Mouse (Mus musculus) liver, embryonic 15.5 days (tissue): ENCODE measurements around the gene Hapln1. TPM values are rescaled to one million over a fixed set of nuclear protein-coding genes. Genes with fewer than 3 reads are reported as not detected.

Experiments
- ATAC-seq: fragments of 200-750 bp; cut with Nextera tagmentation; 2 replicates; pipeline ENCODE4 v1.8.0; 2017; ENCODE audit warnings: moderate number of reproducible peaks, mild to moderate bottlenecking, moderate library complexity; ENCODE audit not compliant: insufficient read depth
- H3K27ac ChIP-seq: fragments of 300-500 bp; sonication (generic); replicated peaks from 2 replicates; pipeline ENCODE4 v1.5.1; 2015; ENCODE audit warnings: mild to moderate bottlenecking, inconsistent platforms
- H3K27me3 ChIP-seq: fragments of 300-500 bp; sonication (generic); 2 replicates; pipeline ENCODE4 v1.6.1; 2015; ENCODE audit warnings: mild to moderate bottlenecking, inconsistent platforms
- H3K36me3 ChIP-seq: fragments of 300-500 bp; sonication (generic); replicated peaks from 2 replicates; pipeline ENCODE4 v1.6.1; 2015; ENCODE audit warnings: moderate library complexity, mild to moderate bottlenecking, inconsistent platforms
- H3K4me1 ChIP-seq: fragments of 300-500 bp; sonication (generic); replicated peaks from 2 replicates; pipeline ENCODE4 v1.6.1; 2015; ENCODE audit warnings: inconsistent platforms
- H3K4me2 ChIP-seq: fragments of 300-500 bp; sonication (generic); 2 replicates; pipeline ENCODE4 v1.6.1; 2015; ENCODE audit warnings: moderate library complexity, mild to moderate bottlenecking, inconsistent platforms
- H3K4me3 ChIP-seq: fragments of 300-500 bp; sonication (generic); replicated peaks from 2 replicates; pipeline ENCODE4 v1.5.1; 2015; ENCODE audit warnings: mild to moderate bottlenecking, inconsistent platforms
- H3K9ac ChIP-seq: fragments of 300-500 bp; sonication (generic); 2 replicates; pipeline ENCODE4 v1.6.1; 2015; ENCODE audit warnings: moderate library complexity, mild to moderate bottlenecking, inconsistent platforms
- H3K9me3 ChIP-seq: fragments of 300-500 bp; sonication (generic); replicated peaks from 2 replicates; pipeline ENCODE4 v1.6.1; 2016; ENCODE audit warnings: inconsistent platforms
- WGBS: fragments of 180-500 bp; shearing (Covaris S2); methylation state at CpG from one replicate; pipeline ENCODE4 v1.1.7; 2015; ENCODE audit warnings: mixed read lengths; ENCODE audit not compliant: insufficient replicate concordance; 5-methylcytosine and 5-hydroxymethylcytosine counted together
- polyA plus RNA-seq: library from polyadenylated mRNA; unstranded; fragments of >200 nt; fragmentation: Nextera tagmentation; extraction: Ambion mirVana; gene quantifications from 2 replicates; pipeline ENCODE4 v1.2.1, GENCODE M21; 2015

Hapln1 gene
- 0.52 and 0.94 TPM in 2 replicates for polyA plus RNA-seq

- Histone ChIP-seq H3K4me2 (peak within 1 kb of the TSS; percentile 67), H3K27me3 (peaks cover 20% of the 10 kb centered on the region), H3K4me3 (peak within 1 kb of the TSS; percentile 43), H3K4me1 (no peaks in the 10 kb centered on the region; the same call in 1 of the 2 replicates), H3K27ac (no peak within 1 kb of the TSS), H3K9me3 (no peaks in the 10 kb centered on the region), H3K9ac (no peak within 1 kb of the TSS), H3K36me3 (no peaks in the 10 kb centered on the region)
- 1% methylated on average over 29 of the region's 29 CpGs for WGBS
- peak; percentile 37; the same call in 1 of the 2 replicates for ATAC-seq
Observed at GRCm38 (mm10) chr13:89539205-89539886, at the start of gene Hapln1. Hapln1 (plus strand) TSS chr13:89539796.

GRCm38 (mm10) chr13:89493169-89493568 is 46.4 kb upstream of the Hapln1 start:
- Histone ChIP-seq H3K4me3 (no peak overlapping the region), H3K27ac (no peak overlapping the region)
- ATAC-seq: 0 out of 2 replicates have a peak, but pooled peaks have one; percentile 40

GRCm38 (mm10) chr13:89493678-89494077 is 45.9 kb upstream of the Hapln1 start:
- H3K9ac ChIP-seq: no peak overlapping the region
- no peak overlapping the region for H3K4me3 ChIP-seq
- no peak for ATAC-seq
- 44% methylated on average over 6 of the region's 6 CpGs for WGBS
- no peaks in the 10 kb centered on the region for H3K9me3 ChIP-seq
- H3K4me1 ChIP-seq: no peaks in the 10 kb centered on the region
- no peak overlapping the region for H3K27ac ChIP-seq
- no peaks in the 10 kb centered on the region for H3K36me3 ChIP-seq
- no peak overlapping the region for H3K4me2 ChIP-seq
- H3K27me3 ChIP-seq: no peaks in the 10 kb centered on the region

More at GRCm38 (mm10) chr13:89493169-89493568, 46.4 kb upstream of the Hapln1 start:
- Histone ChIP-seq H3K27me3 (no peaks in the 10 kb centered on the region), H3K4me1 (no peaks in the 10 kb centered on the region), H3K36me3 (no peaks in the 10 kb centered on the region), H3K9me3 (no peaks in the 10 kb centered on the region), H3K4me2 (no peak overlapping the region), H3K9ac (no peak overlapping the region)

- no peaks in the 10 kb centered on the region for H3K36me3 ChIP-seq
- no peaks in the 10 kb centered on the region for H3K9me3 ChIP-seq
- H3K27me3 ChIP-seq: no peaks in the 10 kb centered on the region
- no peaks in the 10 kb centered on the region for H3K4me1 ChIP-seq
- no peak overlapping the region for H3K4me2 ChIP-seq
- 38% methylated on average over 2 of the region's 2 CpGs for WGBS
- H3K4me3 ChIP-seq: no peak overlapping the region
- ATAC-seq: no peak
- H3K27ac ChIP-seq: no peak overlapping the region
- no peak overlapping the region for H3K9ac ChIP-seq
Observed at GRCm38 (mm10) chr13:89496569-89496968, 43.0 kb upstream of the Hapln1 start.

GRCm38 (mm10) chr13:89499419-89499818 is 40.2 kb upstream of the Hapln1 start:
- Histone ChIP-seq H3K9ac (no peak overlapping the region), H3K27me3 (no peaks in the 10 kb centered on the region), H3K4me2 (no peak overlapping the region), H3K4me1 (no peaks in the 10 kb centered on the region), H3K4me3 (no peak overlapping the region), H3K27ac (no peak overlapping the region), H3K36me3 (no peaks in the 10 kb centered on the region), H3K9me3 (no peaks in the 10 kb centered on the region)
- 63% methylated on average over 1 of the region's 1 CpGs for WGBS
- ATAC-seq: no peak

- H3K4me1 ChIP-seq: no peaks in the 10 kb centered on the region
- H3K36me3 ChIP-seq: no peaks in the 10 kb centered on the region
- no peaks in the 10 kb centered on the region for H3K27me3 ChIP-seq
- no peak for ATAC-seq
- no peak overlapping the region for H3K4me2 ChIP-seq
- H3K9ac ChIP-seq: no peak overlapping the region
- no peak overlapping the region for H3K27ac ChIP-seq
- H3K9me3 ChIP-seq: no peaks in the 10 kb centered on the region
- no peak overlapping the region for H3K4me3 ChIP-seq
Observed at GRCm38 (mm10) chr13:89521507-89521908, 18.1 kb upstream of the Hapln1 start.

- no peak overlapping the region for H3K9ac ChIP-seq
- H3K9me3 ChIP-seq: no peaks in the 10 kb centered on the region
- H3K27ac ChIP-seq: no peak overlapping the region
- H3K4me2 ChIP-seq: no peak overlapping the region
- no peaks in the 10 kb centered on the region for H3K36me3 ChIP-seq
- no peaks in the 10 kb centered on the region for H3K4me1 ChIP-seq
- no peak for ATAC-seq
- H3K27me3 ChIP-seq: no peaks in the 10 kb centered on the region
- WGBS: 31% methylated on average over 1 of the region's 1 CpGs
- H3K4me3 ChIP-seq: no peak overlapping the region
Observed at GRCm38 (mm10) chr13:89528716-89529115, 10.9 kb upstream of the Hapln1 start.

GRCm38 (mm10) chr13:89530386-89530785 is 9.2 kb upstream of the Hapln1 start:
- 61% methylated on average over 2 of the region's 2 CpGs for WGBS
- no peak for ATAC-seq

GRCm38 (mm10) chr13:89539887-89540264 is 280 bp downstream of the Hapln1 start:
- no peak overlapping the region for H3K9ac ChIP-seq
- H3K36me3 ChIP-seq: no peaks in the 10 kb centered on the region
- H3K4me1 ChIP-seq: no peaks in the 10 kb centered on the region; the same call in 1 of the 2 replicates
- no peak overlapping the region for H3K27ac ChIP-seq
- H3K4me3 ChIP-seq: no peak overlapping the region
- no peak for ATAC-seq
- no peaks in the 10 kb centered on the region for H3K9me3 ChIP-seq
- H3K4me2 ChIP-seq: peak overlapping the region; percentile 67
- 23% methylated on average over 11 of the region's 11 CpGs for WGBS
- H3K27me3 ChIP-seq: peaks cover 20% of the 10 kb centered on the region

More at GRCm38 (mm10) chr13:89530386-89530785, 9.2 kb upstream of the Hapln1 start:
- Histone ChIP-seq H3K9me3 (no peaks in the 10 kb centered on the region), H3K27ac (no peak overlapping the region), H3K4me3 (no peak overlapping the region), H3K4me2 (no peak overlapping the region), H3K27me3 (no peaks in the 10 kb centered on the region), H3K4me1 (no peaks in the 10 kb centered on the region), H3K9ac (no peak overlapping the region), H3K36me3 (no peaks in the 10 kb centered on the region)

- no peak overlapping the region for H3K9ac ChIP-seq
- 18% methylated on average over 11 of the region's 11 CpGs for WGBS
- no peak overlapping the region for H3K4me3 ChIP-seq
- H3K4me1 ChIP-seq: no peaks in the 10 kb centered on the region; the same call in 1 of the 2 replicates
- peaks cover 20% of the 10 kb centered on the region for H3K27me3 ChIP-seq
- H3K9me3 ChIP-seq: no peaks in the 10 kb centered on the region
- no peak overlapping the region for H3K27ac ChIP-seq
- H3K4me2 ChIP-seq: no peak overlapping the region
- ATAC-seq: no peak
- no peaks in the 10 kb centered on the region for H3K36me3 ChIP-seq
Observed at GRCm38 (mm10) chr13:89540301-89540982, 846 bp downstream of the Hapln1 start.

GRCm38 (mm10) chr13:89543003-89543402 is 3.4 kb downstream of the Hapln1 start:
- no peak overlapping the region for H3K4me3 ChIP-seq
- H3K9me3 ChIP-seq: no peaks in the 10 kb centered on the region
- no peak overlapping the region for H3K9ac ChIP-seq
- H3K4me2 ChIP-seq: no peak overlapping the region
- H3K27me3 ChIP-seq: peaks cover 20% of the 10 kb centered on the region
- no peak for ATAC-seq
- H3K4me1 ChIP-seq: no peaks in the 10 kb centered on the region; the same call in 1 of the 2 replicates
- 5% methylated on average over 3 of the region's 3 CpGs for WGBS
- no peak overlapping the region for H3K27ac ChIP-seq
- H3K36me3 ChIP-seq: no peaks in the 10 kb centered on the region
